Mouse (Mus musculus) left cerebral cortex, postnatal 36 days (tissue): ENCODE data around the gene Spata25. TPM values are rescaled to one million over a fixed set of nuclear protein-coding genes. Genes with fewer than 3 reads are reported as not detected.
"Not testable (repeated sequence)": the region's sequence is repeated elsewhere in the genome, so short reads cannot be mapped to it uniquely, and the experiment has no call there.

Experiments used
- DNase-seq, 2 experiments: peaks; one replicate each; pipeline ENCODE4 v3.0.0; 2021 to 2022; ENCODE audit warnings: low spot score in 2 of 2, mixed read lengths in 1 of 2
- intact Hi-C: fragments of 180-260 bp; cut with DNase I; formaldehyde crosslinking; loops from one replicate; pipeline ENCODE4 v1.15.1; 2025
- total RNA-seq, 2 experiments: library from RNA; stranded (reverse); gene quantifications; 2 replicates each; pipeline ENCODE4 v1.2.3; 2021

Gene Spata25
- total RNA-seq, 2 experiments from 2014 or later = 1.7 TPM; not detected in 1

GRCm38 (mm10) chr2:164856309-164857100 is 28.2 kb upstream of the Spata25 start:
- DNase-seq = no peak
- intact Hi-C loops = no loop called here

- DNase-seq, intact Hi-C loops: not testable (repeated sequence)
Observed at GRCm38 (mm10) chr2:164855572-164855971, 27.2 kb upstream of the Spata25 start.

- no peak for DNase-seq
- intact Hi-C loops = no loop called here
Observed at GRCm38 (mm10) chr2:164850061-164850460, 21.7 kb upstream of the Spata25 start.

- intact Hi-C loops = no loop called here
- DNase-seq = no peak
Observed at GRCm38 (mm10) chr2:164845782-164846181, 17.4 kb upstream of the Spata25 start.

- DNase-seq = no peak
- intact Hi-C loops = loop anchor here (2.0 kb wide), 1 partner anchor 44 kb away; the partner anchor contains the start of gene Pcif1
Observed at GRCm38 (mm10) chr2:164835164-164835563, 6.8 kb upstream of the Spata25 start.

GRCm38 (mm10) chr2:164834531-164834930 is 6.2 kb upstream of the Spata25 start:
- no peak for DNase-seq
- intact Hi-C loops = loop anchor here (2.0 kb wide), 1 partner anchor 44 kb away; the partner anchor contains the start of gene Pcif1

GRCm38 (mm10) chr2:164833314-164833959 is 5.1 kb upstream of the Spata25 start, which contains the start of gene Neurl2:
TSS of gene Neurl2 (minus strand) at chr2:164833456.
- DNase-seq = peak; percentile 89 to 91
- intact Hi-C loops = no loop called here

- intact Hi-C loops = no loop called here
- DNase-seq = peak; percentile 75 to 80
Observed at GRCm38 (mm10) chr2:164832748-164833301, 4.5 kb upstream of the Spata25 start, which contains the start of gene Ctsa. TSS of gene Ctsa (plus strand) at chr2:164832873.

- no peak for DNase-seq
- intact Hi-C loops = no loop called here
Observed at GRCm38 (mm10) chr2:164832032-164832747, 3.9 kb upstream of the Spata25 start.

GRCm38 (mm10) chr2:164831029-164831428 is 2.7 kb upstream of the Spata25 start:
- no peak for DNase-seq
- intact Hi-C loops = no loop called here

GRCm38 (mm10) chr2:164829090-164829489 is 753 bp upstream of the Spata25 start:
- no peak for DNase-seq
- intact Hi-C loops = no loop called here

- DNase-seq = no peak
- intact Hi-C loops = no loop called here
Observed at GRCm38 (mm10) chr2:164827146-164827850, 1.0 kb downstream of the Spata25 start.

GRCm38 (mm10) chr2:164825521-164825920 is 2.8 kb downstream of the Spata25 start:
- intact Hi-C loops = no loop called here
- no peak for DNase-seq

- DNase-seq = no peak
- intact Hi-C loops = loop anchor here (2.0 kb wide), 1 partner anchor 19 kb away; the partner anchor contains the start of genes Acot8 and Zswim3
Observed at GRCm38 (mm10) chr2:164823969-164824368, 4.4 kb downstream of the Spata25 start.

GRCm38 (mm10) chr2:164823181-164823585 is 5.2 kb downstream of the Spata25 start:
- DNase-seq = no peak
- intact Hi-C loops = loop anchor here (2.0 kb wide), 1 partner anchor 18 kb away; the partner anchor contains the start of genes Acot8 and Zswim3

GRCm38 (mm10) chr2:164822636-164823165 is 5.6 kb downstream of the Spata25 start, which contains the start of gene Zswim1:
TSS of gene Zswim1 (plus strand) at chr2:164822686.
- intact Hi-C loops = loop anchor here (2.0 kb wide), 1 partner anchor 18 kb away; the partner anchor contains the start of genes Acot8 and Zswim3

GRCm38 (mm10) chr2:164821060-164821459 is 7.3 kb downstream of the Spata25 start:
- intact Hi-C loops = no loop called here
- peak in 1 of 2 experiments; percentile 24 for DNase-seq

More at GRCm38 (mm10) chr2:164822636-164823165, 5.6 kb downstream of the Spata25 start, which contains the start of gene Zswim1:
- peak; percentile 100 for DNase-seq

- no peak for DNase-seq
- intact Hi-C loops = no loop called here
Observed at GRCm38 (mm10) chr2:164817703-164818102, 10.6 kb downstream of the Spata25 start.
